Mouse (Mus musculus): ENCODE data around the gene Atg7. TPM values are rescaled to one million over a fixed set of nuclear protein-coding genes. Genes with fewer than 3 reads are reported as not detected.

Atg7 gene
- polyA plus RNA-seq, 1 experiment = 18.4 TPM

- DNase-seq (ENCODE audit: extremely low spot score in 1 of 2, low spot score in 1 of 2) = no peak
Observed at GRCm38 (mm10) chr6:114894548-114895106, 251.7 kb downstream of the Atg7 start.

GRCm38 (mm10) chr6:114895191-114895590, 252.3 kb downstream of the Atg7 start:
- DNase-seq (ENCODE audit: extremely low spot score in 1 of 2, low spot score in 1 of 2) = no peak

- no peak for DNase-seq (ENCODE audit: extremely low spot score in 1 of 2, low spot score in 1 of 2)
Observed at GRCm38 (mm10) chr6:114896281-114896680, 253.4 kb downstream of the Atg7 start.

- no peak for DNase-seq (ENCODE audit: extremely low spot score in 1 of 2, low spot score in 1 of 2)
Observed at GRCm38 (mm10) chr6:114898949-114899348, 256.1 kb downstream of the Atg7 start.

GRCm38 (mm10) chr6:114899652-114900051, 256.8 kb downstream of the Atg7 start:
- DNase-seq (ENCODE audit: extremely low spot score in 1 of 2, low spot score in 1 of 2) = no peak

- no peak for DNase-seq (ENCODE audit: extremely low spot score in 1 of 2, low spot score in 1 of 2)
Observed at GRCm38 (mm10) chr6:114900194-114900593, 257.3 kb downstream of the Atg7 start.

- DNase-seq (ENCODE audit: extremely low spot score in 1 of 2, low spot score in 1 of 2) = no peak
Observed at GRCm38 (mm10) chr6:114901321-114901824, 258.5 kb downstream of the Atg7 start.

GRCm38 (mm10) chr6:114901921-114902320, 259.0 kb downstream of the Atg7 start:
- DNase-seq (ENCODE audit: extremely low spot score in 1 of 2, low spot score in 1 of 2) = no peak

GRCm38 (mm10) chr6:114904233-114904632, 261.3 kb downstream of the Atg7 start:
- no peak for DNase-seq (ENCODE audit: extremely low spot score in 1 of 2, low spot score in 1 of 2)

GRCm38 (mm10) chr6:114904818-114905217, 261.9 kb downstream of the Atg7 start:
- no peak for DNase-seq (ENCODE audit: extremely low spot score in 1 of 2, low spot score in 1 of 2)

GRCm38 (mm10) chr6:114905253-114906028, 262.5 kb downstream of the Atg7 start:
- no peak for DNase-seq (ENCODE audit: extremely low spot score in 1 of 2, low spot score in 1 of 2)

- DNase-seq (ENCODE audit: extremely low spot score in 1 of 2, low spot score in 1 of 2) = no peak
Observed at GRCm38 (mm10) chr6:114906209-114906608, 263.3 kb downstream of the Atg7 start.

GRCm38 (mm10) chr6:114907459-114907858, 264.6 kb downstream of the Atg7 start:
- DNase-seq (ENCODE audit: extremely low spot score in 1 of 2, low spot score in 1 of 2) = no peak

- DNase-seq (ENCODE audit: extremely low spot score in 1 of 2, low spot score in 1 of 2) = no peak
Observed at GRCm38 (mm10) chr6:114909801-114910200, 266.9 kb downstream of the Atg7 start.

Other genes starting within 250 kb of the Atg7 start
- gene Hrh1, start 245.2 kb upstream of the Atg7 start, polyA plus RNA-seq (2012; rRNA removed) = 8.5 and 9.3 TPM in 2 replicates

Measured in frontal cortex, adult 2 months (tissue).